Mouse (Mus musculus) megakaryocyte, embryonic 14.5 days (primary cell): ENCODE results near the gene Cers5.

Source experiments
- FLI1 ChIP-seq: IDR thresholded peaks from 2 replicates; pipeline ENCODE4 v1.6.1; 2012; ENCODE audit warnings: low read length, inconsistent platforms, mixed read lengths
- GATA1 ChIP-seq: IDR thresholded peaks from 3 replicates; pipeline ENCODE4 v1.6.1; 2012; ENCODE audit warnings: mixed read lengths, low read length, inconsistent platforms, borderline replicate concordance

DNA sequence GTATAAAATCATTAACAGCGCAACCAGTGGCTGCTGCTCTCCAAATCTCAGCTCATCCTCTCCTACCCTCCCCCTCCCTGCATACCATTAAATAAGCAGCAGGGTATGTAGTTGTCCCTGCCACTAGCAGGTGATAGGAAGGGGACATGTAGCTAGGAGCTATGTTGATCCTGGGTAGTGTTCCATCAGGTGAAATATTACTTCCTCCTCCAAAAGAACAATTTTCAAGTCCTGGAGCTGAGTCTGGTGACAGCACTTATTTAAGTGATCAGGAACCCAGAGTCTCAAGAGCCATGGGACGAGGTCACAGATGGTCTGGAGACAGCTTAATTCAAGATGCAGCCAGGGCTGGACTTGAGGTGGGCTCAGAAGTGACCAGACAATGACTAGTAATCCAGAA lies 37.1 kb downstream of the Cers5 start:
- TF ChIP-seq GATA1 = no peak
- no peak for TF ChIP-seq FLI1
